ENCODE assay signal across 11 mouse cellular contexts in the genomic region with DNA sequence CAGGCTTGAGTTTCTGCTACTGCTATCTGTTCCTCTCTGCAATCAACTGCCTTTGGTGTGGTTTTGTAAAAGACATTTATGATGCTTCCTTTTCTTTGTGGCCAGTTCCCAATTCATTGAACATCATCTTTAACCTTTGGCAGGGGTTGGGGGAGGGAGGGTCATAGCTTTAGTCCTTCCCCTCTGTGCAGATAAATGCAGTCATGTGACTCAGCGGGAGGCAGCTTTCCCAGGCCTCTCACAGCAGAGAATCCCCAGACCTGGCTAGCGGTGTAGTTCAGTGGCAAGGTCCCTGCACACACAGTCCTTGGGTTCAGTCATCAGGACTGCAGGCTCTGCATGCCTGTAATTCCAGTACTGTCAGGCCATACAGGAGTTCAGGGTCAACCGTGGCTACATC. TPM values are rescaled to one million over a fixed set of nuclear protein-coding genes. Genes with fewer than 3 reads are reported as not detected.
DNase-seq lines count a peak whose midpoint lies in the region; ATAC-seq lines count a peak whose summit lies in the region.
"Had no signal": no experiment of that assay in that cellular context is flagged by ENCODE, and none has a peak within 500 bp of the region (broad histone marks: within the 10 kb centered on the region; RNA-seq: fewer than 3 reads in every experiment).

No protein-coding gene starts in this region.

- H3K4me3 ChIP-seq in kidney, embryonic 16.5 days (ENCODE audit: low read length), result no peak overlapping the region
- H3K4me3 ChIP-seq in liver, embryonic 16.5 days (ENCODE audit: low read depth, low read length), result no peak overlapping the region
- H3K4me3 ChIP-seq: left cerebral cortex, adult 2 months had no signal

- H3K9ac ChIP-seq in kidney, embryonic 16.5 days (replicated peaks; ENCODE audit: low read length), result no peak overlapping the region
- H3K9ac ChIP-seq in liver, embryonic 16.5 days (ENCODE audit: low read depth, low read length), result no peak overlapping the region

- H3K4me1 ChIP-seq in kidney, embryonic 16.5 days (ENCODE audit: insufficient read depth, low read length), result peaks cover 12% of the 10 kb centered on the region
- peaks cover 14% of the 10 kb centered on the region for H3K4me1 ChIP-seq in liver, embryonic 16.5 days (ENCODE audit: control insufficient read depth, low read depth, low read length)

- 40% methylated on average over 3 of the region's 3 CpGs for WGBS in kidney, embryonic 16.5 days
- 32% methylated on average over 3 of the region's 3 CpGs for WGBS in liver, embryonic 16.5 days (ENCODE audit: insufficient replicate concordance)

- peak; percentile 67 for DNase-seq in kidney, adult 18-20 months
- DNase-seq in MN1 (ENCODE audit: low spot score), result peak; percentile 54
- DNase-seq in layer of hippocampus, postnatal 14 days (ENCODE audit: low spot score in 2 of 2), result no peak
- DNase-seq in right cerebral cortex, postnatal 25 days, result no peak
- DNase-seq: cerebellum, adult 2 months; thymus, postnatal 36 days had no signal

- ATAC-seq in kidney, embryonic 16.5 days (ENCODE audit: low FRiP score, low TSS enrichment), result no peak; the same call in 1 of the 2 replicates
- peak; percentile 20 for ATAC-seq in granulocyte monocyte progenitor cell, adult 5-6 weeks (replicated peaks; ENCODE audit: poor library complexity, severe bottlenecking)
- ATAC-seq in liver, embryonic 16.5 days (ENCODE audit: low read depth), result peak; percentile 75

- no peaks in the 10 kb centered on the region for H3K27me3 ChIP-seq in kidney, embryonic 16.5 days (ENCODE audit: insufficient read depth, low read length)
- H3K27me3 ChIP-seq in liver, embryonic 16.5 days (ENCODE audit: control insufficient read depth, insufficient read depth, low read depth, low read length), result no peaks in the 10 kb centered on the region

- H3K9me3 ChIP-seq in kidney, embryonic 16.5 days (ENCODE audit: low read length), result no peaks in the 10 kb centered on the region
- no peaks in the 10 kb centered on the region for H3K9me3 ChIP-seq in liver, embryonic 16.5 days (replicated peaks; ENCODE audit: control insufficient read depth, low read length)

- no peaks in the 10 kb centered on the region for H3K36me3 ChIP-seq in kidney, embryonic 16.5 days (ENCODE audit: insufficient read depth, low read length)
- H3K36me3 ChIP-seq in liver, embryonic 16.5 days (ENCODE audit: control insufficient read depth, insufficient read depth), result no peaks in the 10 kb centered on the region

- no peak overlapping the region for H3K4me2 ChIP-seq in kidney, embryonic 16.5 days (replicated peaks; ENCODE audit: low read depth, low read length)
- H3K4me2 ChIP-seq in liver, embryonic 16.5 days (ENCODE audit: low read depth, low read length), result no peak overlapping the region

- no peak overlapping the region for H3K27ac ChIP-seq in kidney, embryonic 16.5 days (ENCODE audit: low read length)
- no peak overlapping the region for H3K27ac ChIP-seq in liver, embryonic 16.5 days (ENCODE audit: low read length)
- H3K27ac ChIP-seq: left cerebral cortex, adult 2 months; macrophage had no signal

RNA-seq across cellular contexts. Expression of a gene that starts 29.2 kb away (rescaled TPM):
- polyA plus RNA-seq in kidney, embryonic 16.5 days (2015; fragmentation: Nextera tagmentation; extraction: Ambion mirVana), result 31.0 and 31.2 TPM in 2 replicates
- total RNA-seq in granulocyte monocyte progenitor cell, adult 5-6 weeks (2014; fragmentation: Nextera tagmentation), result 1.8 and 1.9 TPM in 2 replicates
- 0.21 and 2.8 TPM in 2 replicates for total RNA-seq in granulocyte monocyte progenitor cell, adult 5-6 weeks (2017)
- polyA plus RNA-seq in liver, embryonic 16.5 days (2015; fragmentation: Nextera tagmentation; extraction: Ambion mirVana), result 8.3 and 8.6 TPM in 2 replicates
- total RNA-seq in layer of hippocampus, postnatal 14 days (2021), result 10 to 100 TPM; 43.3 to 46.4 TPM

RNA-seq across cellular contexts. Expression of a gene that starts 29.3 kb away (rescaled TPM):
- 29.1 and 31.0 TPM in 2 replicates for polyA plus RNA-seq in kidney, embryonic 16.5 days (2015; fragmentation: Nextera tagmentation; extraction: Ambion mirVana)
- 20.3 and 30.5 TPM in 2 replicates for total RNA-seq in granulocyte monocyte progenitor cell, adult 5-6 weeks (2014; fragmentation: Nextera tagmentation)
- total RNA-seq in granulocyte monocyte progenitor cell, adult 5-6 weeks (2017), result 5.4 and 8.8 TPM in 2 replicates
- 52.1 and 54.7 TPM in 2 replicates for polyA plus RNA-seq in liver, embryonic 16.5 days (2015; fragmentation: Nextera tagmentation; extraction: Ambion mirVana)
- 100 to 1,000 TPM; 106 to 114 TPM for total RNA-seq in layer of hippocampus, postnatal 14 days (2021)

RNA-seq across cellular contexts. Expression of a gene that starts 49.0 kb away (rescaled TPM):
- 33.7 and 35.2 TPM in 2 replicates for polyA plus RNA-seq in kidney, embryonic 16.5 days (2015; fragmentation: Nextera tagmentation; extraction: Ambion mirVana)
- total RNA-seq in granulocyte monocyte progenitor cell, adult 5-6 weeks (2014; fragmentation: Nextera tagmentation), result 13.1 and 28.8 TPM in 2 replicates
- 8.8 and 9.7 TPM in 2 replicates for total RNA-seq in granulocyte monocyte progenitor cell, adult 5-6 weeks (2017)
- polyA plus RNA-seq in liver, embryonic 16.5 days (2015; fragmentation: Nextera tagmentation; extraction: Ambion mirVana), result 98.3 and 106 TPM in 2 replicates
- total RNA-seq in layer of hippocampus, postnatal 14 days (2021), result 10 to 100 TPM; 19.5 to 22.1 TPM

RNA-seq across cellular contexts. Expression of a gene that starts 49.4 kb away (rescaled TPM):
- polyA plus RNA-seq in kidney, embryonic 16.5 days (2015; fragmentation: Nextera tagmentation; extraction: Ambion mirVana), result 119 and 127 TPM in 2 replicates
- 40.4 and 48.4 TPM in 2 replicates for total RNA-seq in granulocyte monocyte progenitor cell, adult 5-6 weeks (2014; fragmentation: Nextera tagmentation)
- 34.1 and 34.6 TPM in 2 replicates for total RNA-seq in granulocyte monocyte progenitor cell, adult 5-6 weeks (2017)
- 85.1 and 86.9 TPM in 2 replicates for polyA plus RNA-seq in liver, embryonic 16.5 days (2015; fragmentation: Nextera tagmentation; extraction: Ambion mirVana)
- 10 to 100 TPM; 57.1 to 66.8 TPM for total RNA-seq in layer of hippocampus, postnatal 14 days (2021)

Comparison
In these comparisons a context has a peak if more than half of its experiments do, and no peak if none do; other contexts are left out.
1. DNase-seq: peak in kidney, adult 18-20 months (single experiment) and MN1 (single experiment); none in layer of hippocampus, postnatal 14 days (0 of 2) and right cerebral cortex, postnatal 25 days (single experiment).
2. RNA of a gene that starts 29.2 kb away (total RNA-seq): 43.3 to 46.4 TPM in layer of hippocampus, postnatal 14 days; 0.21 to 2.8 TPM in granulocyte monocyte progenitor cell, adult 5-6 weeks; every median in the first group is over 10 times any median in the second.